Mouse (Mus musculus): ENCODE results near the gene Il17rb. TPM values are rescaled to one million over a fixed set of nuclear protein-coding genes. Genes with fewer than 3 reads are reported as not detected.

Gene Il17rb
- total RNA-seq, 2 experiments from 2014 or later, result 0.73 to 2.1 TPM

GRCm38 (mm10) chr14:29971446-29971845 is 37.2 kb downstream of the Il17rb start:
- DNase-seq (ENCODE audit: low spot score in 2 of 2), result no peak

- peak; percentile 84 to 86 for DNase-seq (ENCODE audit: low spot score in 2 of 2)
Measured at GRCm38 (mm10) chr14:29968075-29968821, 40.4 kb downstream of the Il17rb start, which contains the start of gene Selenok. Gene Selenok, plus strand, starts transcription at chr14:29968308.

- DNase-seq (ENCODE audit: low spot score in 2 of 2), result no peak
Measured at GRCm38 (mm10) chr14:29967611-29968010, 41.1 kb downstream of the Il17rb start.

GRCm38 (mm10) chr14:29957393-29957792 is 51.3 kb downstream of the Il17rb start:
- no peak for DNase-seq (ENCODE audit: low spot score in 2 of 2)

- DNase-seq (ENCODE audit: low spot score in 2 of 2), result no peak
Measured at GRCm38 (mm10) chr14:29950805-29951204, 57.9 kb downstream of the Il17rb start.

- no peak for DNase-seq (ENCODE audit: low spot score in 2 of 2)
Measured at GRCm38 (mm10) chr14:29946761-29947309, 61.9 kb downstream of the Il17rb start.

Small RNA genes within 50 kb of the gene (microRNA-seq; reads per million reads assigned to microRNA genes)
- 0 reads per million in 2 experiments for gene Mir6947 (ENCODE audit: borderline number of aligned reads in 2 of 2)

Other genes starting within 250 kb of the Il17rb start
- gene Selenok, start 40.6 kb downstream of the Il17rb start, total RNA-seq (2021), result 100 to 1,000 TPM; 124 to 129 TPM
- gene Actr8, start 30.6 kb downstream of the Il17rb start, total RNA-seq (2021), result 10 to 100 TPM; 48.4 to 56.0 TPM
- 10 to 100 TPM; 11.1 to 27.5 TPM for gene Chdh, start 127 bp upstream of the Il17rb start, total RNA-seq (2021)